Mouse (Mus musculus) left cerebral cortex, adult 9 months (tissue): Measurements from ENCODE around the gene Tfpi2.

Experiments
- DNase-seq, 2 experiments: peaks; one replicate each; pipeline ENCODE4 v3.0.0; 2022; ENCODE audit warnings: low spot score in 2 of 2

The Tfpi2 gene

GRCm38 (mm10) chr6:3916015-3916414 is 72.7 kb downstream of the Tfpi2 start:
- DNase-seq, result no peak
